Mouse (Mus musculus) 416B (cell line): ENCODE results near the gene Mpg.
A peak's percentile ranks its signal among the peaks of the same experiment; 100 is the strongest.

Experiments
- DNase-seq: peaks from one replicate; pipeline ENCODE4 v3.0.0; 2011; ENCODE audit warnings: low read depth

Mpg gene

DNA sequence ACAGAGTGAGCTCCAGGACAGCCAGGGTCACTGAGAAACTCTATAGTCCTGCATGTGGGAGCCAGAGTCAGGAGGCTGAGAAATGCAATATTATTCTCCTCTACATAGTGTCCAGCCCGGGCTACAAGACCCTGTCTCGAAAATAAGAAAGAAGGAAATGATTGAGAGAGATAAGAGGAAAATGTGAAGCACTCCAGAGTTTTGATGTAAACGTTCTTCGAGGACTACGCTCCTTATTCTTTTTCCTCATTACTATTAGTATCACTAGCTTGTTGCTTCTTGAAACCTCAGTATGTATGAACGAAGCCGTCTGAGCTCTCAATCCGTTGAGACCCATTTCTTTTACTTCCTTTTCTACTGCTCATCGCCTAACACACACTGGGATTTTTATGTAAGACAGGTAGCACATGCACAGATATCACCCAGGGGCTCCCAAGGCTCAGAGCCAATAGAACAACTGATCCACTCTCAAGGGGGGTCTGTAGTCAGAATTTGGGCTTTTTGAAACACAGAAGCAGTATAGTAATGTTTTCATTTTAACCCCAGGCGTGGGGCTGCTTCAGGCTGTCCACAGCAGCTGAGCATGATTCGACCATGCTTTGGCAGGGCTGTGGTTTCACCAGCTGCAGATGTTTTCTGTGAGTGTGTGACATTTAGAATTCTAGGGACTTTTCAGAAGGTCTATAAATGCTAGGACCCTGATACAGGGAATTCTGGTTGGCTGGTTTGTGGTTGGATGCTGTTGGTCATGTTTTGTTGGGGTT, 24.2 kb upstream of the Mpg start:
- no peak for DNase-seq

DNA sequence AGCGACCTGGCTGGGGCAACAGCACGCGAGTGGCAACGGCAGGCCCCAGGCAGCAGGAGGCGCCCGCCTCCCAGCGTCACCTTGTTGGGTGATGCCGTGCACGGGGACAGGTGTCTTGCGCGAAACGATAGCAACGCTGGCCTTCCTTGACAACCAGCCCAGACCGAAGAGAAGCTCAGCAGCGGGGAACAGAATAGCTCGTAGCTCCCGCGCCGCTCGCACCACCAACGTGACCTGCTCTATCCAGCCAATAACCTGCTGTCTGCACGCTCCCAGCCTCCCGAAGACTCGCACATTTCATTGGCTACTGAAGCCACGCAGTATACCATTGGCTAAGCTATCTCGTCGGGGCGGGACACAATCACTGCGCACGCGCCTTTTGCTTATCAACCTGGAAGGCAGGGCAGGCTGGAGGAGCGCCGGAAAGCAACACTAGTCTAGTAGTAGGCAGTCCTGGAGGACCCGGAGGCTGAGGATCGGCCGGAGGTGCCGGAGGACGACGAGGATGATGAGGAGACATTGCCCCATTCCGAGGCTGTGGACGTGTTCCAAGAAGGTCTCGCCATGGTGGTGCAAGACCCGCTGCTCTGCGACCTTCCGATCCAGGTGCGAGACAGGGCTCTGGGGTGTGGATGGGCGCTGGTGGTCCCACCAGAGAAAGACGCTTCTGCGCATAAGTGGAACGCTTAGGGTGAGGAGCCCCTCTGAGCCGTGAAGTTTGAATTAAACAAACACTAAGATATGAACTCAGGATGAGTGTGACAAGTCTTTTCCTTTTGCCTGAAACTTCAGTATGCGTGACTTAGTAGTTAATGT, 21.0 kb upstream of the Mpg start, which contains the start of gene Snrnp25:
Gene Snrnp25 (plus strand): TSS at position 358 of the 816 bp plus-strand sequence.
- DNase-seq = peak; percentile 98

DNA sequence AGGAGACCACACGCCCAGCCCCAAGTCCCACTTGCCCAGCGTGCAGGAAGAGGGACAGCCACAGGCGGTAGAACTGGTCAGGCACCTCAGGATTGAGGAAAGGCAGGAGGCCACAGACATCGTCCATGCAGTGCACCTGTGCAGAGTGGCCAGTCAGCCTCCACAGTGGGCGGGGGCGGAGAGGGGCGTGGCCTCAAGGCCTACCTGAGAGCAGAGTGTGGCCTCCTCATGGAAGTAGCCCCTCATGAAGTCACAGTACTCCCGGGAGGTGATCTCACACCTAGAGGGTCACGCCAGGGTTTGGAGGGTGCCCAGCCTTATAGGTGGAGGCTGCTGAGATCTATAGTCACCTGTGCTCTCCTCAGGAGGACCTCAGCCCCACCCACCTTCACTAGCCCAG, 15.7 kb upstream of the Mpg start:
- no peak for DNase-seq

DNA sequence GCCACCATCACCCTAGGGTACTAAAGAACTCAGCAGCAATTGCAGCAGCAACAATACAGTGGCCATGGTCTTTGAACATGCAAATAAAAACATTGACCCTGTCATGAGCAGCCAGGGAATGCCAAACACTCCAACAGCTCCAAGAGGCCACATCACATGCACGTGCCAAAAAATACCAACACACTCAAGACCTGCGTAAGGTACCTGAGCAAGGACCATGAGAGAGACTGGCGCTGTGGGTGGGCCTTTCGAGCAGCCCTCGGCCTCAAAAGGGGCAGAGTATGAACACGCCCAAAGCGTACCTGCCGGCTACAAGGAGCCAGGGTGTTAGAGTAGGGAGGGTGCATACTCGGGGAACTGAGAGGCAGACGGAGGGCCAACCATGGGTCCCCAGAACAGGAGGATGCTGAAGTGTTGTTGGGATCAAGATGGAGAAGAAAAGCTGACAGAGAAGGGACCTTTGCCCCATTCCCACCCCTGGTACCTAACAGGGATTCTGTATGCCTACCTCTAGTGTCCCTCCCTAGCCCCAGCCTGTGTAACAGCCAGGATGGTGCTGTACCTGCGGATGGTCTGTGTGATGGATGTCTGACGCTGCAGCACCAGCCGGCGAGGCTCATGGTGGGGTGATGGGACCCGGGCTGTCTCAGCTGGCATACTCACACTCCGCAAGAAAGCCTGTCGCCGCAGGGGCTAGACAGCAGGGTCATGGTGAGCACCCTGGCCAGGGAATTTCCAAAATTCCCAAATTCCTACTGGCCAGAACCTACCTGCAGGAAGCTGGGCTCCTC, 10.7 kb upstream of the Mpg start:
- no peak for DNase-seq

DNA sequence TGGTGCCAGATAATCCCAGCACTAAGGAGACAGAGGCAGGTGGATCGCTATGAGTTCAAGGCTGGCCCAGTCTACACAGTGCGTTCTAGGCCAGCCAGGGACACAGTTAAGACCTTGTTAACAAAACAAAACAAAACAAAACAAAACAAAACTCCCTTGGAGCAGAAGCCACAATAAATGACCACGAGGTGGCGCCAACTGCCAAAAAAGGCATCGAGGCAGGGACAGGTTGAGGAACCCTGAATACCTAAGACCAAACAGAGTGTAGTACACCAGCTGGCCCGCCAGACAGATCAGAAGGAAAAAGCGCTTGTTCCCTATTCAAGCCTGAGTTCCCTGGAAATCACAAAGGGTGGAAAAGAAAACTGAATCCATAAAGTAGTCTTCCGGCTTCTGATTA, 9.5 kb upstream of the Mpg start:
- peak; percentile 75 for DNase-seq

DNA sequence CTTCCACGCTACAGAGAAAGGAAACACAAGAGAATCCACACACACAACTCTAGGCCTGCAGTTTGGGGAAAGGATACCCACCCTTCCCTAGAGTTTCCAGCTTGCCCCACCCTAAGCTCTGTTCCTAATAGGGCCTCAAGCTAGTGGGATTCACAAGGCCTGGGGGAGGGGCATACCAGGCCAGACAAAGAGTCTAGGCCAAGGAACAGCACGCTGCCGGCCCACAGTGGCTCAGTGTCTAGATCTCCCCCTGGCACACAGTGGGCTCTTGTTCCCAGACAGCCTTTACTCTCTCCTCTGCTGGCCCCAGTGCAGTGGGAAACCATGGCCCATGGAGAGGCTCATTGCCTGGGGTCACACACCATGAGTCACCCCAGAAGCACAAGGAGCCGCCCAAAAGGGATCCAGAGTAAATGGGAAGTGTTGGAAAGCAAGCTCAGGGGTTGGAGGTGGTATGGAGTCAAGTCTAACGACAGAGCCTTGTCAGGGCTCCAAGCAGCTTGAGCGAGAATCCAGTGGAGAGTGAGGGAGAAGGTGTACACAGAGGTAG, 7.7 kb upstream of the Mpg start:
- no peak for DNase-seq

DNA sequence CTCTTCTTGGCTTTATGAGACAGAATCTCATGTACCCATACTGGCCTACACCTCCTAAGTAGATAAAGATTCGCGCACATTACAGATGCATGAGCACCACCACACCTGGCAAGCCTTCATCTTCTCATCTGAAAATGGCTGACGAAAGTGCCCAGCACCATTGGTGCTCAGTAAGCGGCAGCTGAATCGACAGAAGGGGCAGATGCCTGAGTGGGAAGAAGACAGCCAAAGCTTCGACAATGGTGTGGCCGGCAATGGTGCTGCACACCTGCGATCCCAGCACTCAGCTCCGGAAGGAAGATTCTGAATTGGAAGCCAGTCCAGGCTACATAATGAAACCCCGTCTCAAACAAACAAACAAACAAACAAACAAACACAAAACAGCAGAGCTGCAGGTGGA, 7.0 kb upstream of the Mpg start:
- no peak for DNase-seq

DNA sequence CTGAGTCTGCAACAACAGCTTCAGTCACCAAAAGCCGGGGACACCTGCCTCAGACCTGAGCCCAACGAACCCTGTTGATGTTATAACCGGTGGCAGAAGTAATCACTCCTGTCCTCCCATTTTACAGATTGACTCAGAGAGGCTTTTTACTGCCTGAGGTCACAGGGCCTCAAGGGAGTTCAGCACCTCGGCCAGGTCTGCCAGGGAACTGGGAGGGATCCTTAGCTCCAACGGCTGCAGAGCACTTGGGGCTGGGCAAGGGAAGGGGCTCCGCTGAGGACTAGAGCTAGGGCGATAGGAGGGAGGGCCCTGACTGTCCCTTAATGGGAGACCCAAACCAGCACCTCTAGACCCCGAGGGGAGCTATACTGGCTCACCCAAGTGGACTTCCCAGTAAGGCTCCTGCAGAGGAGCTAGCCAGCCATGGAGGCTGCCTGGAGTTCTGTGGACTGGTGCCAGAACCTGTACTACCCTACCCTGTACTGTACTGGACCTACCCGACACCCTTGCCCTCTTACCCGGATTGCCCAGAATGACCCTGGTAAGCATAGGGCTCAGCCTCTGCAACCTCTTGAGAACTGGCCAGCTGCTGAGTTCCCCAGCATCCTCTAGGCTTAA, 5.6 kb upstream of the Mpg start:
- no peak for DNase-seq

DNA sequence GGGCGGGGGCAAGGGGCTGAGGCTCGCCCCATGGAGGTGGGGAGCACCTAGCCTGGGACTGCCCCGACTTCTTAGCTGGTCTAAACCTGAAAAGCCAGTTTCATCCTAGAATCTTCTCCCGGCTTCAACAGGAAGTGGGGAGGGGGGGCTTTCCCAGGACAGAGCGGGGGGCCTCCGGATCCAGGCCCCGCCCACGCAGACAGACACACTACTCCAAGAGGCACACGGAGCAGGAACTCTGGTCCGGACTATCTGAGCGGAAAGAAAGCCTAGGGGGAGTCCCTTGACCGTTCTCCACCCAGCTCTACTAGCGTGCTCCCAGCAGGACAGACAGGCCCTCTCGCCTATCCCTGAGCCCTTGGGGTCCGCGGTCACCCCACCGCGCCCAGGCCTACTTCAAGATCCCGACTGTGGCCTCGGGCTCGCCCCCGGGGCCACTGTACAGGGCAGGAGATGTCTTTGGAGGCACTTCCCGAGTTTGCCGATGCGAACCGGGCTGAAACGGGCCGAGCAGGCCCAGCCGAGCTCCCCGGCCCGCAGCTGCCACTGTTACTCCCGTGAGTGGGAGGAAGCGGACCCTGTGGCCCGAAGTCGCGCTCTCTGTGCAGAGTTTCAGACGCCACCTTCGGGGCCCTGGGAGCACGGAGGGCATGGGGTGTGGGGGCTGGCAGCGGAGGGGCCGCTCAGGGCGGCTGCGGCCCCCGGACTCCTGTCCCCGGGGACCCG, 4.9 kb upstream of the Mpg start:
- no peak for DNase-seq

DNA sequence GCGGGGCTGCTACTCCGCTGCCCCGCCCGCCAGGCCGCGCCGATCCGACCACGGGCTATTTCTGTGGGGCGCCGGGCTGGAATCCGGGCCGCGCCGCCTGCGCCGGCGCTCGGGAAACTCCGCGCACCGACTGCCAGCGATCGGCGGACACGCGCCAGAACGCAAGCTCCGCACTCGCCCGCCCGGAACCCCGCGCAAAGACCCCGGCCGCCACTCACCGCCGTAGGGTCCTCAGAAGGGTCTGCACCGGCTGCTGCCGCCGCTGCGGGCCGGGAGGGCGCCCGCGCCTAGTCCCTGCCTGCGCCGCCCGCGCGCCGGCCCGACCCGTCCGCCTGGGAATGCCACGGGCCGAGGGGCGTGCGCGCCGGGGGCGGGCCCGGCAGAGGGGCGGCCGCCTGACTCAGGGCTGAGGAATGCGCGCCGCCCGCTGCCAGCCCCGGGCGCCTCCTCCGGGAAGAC, 4.3 kb upstream of the Mpg start, which contains the start of gene Rhbdf1:
Gene Rhbdf1 (minus strand): TSS at position 350 of the 459 bp plus-strand sequence.
- no peak for DNase-seq

DNA sequence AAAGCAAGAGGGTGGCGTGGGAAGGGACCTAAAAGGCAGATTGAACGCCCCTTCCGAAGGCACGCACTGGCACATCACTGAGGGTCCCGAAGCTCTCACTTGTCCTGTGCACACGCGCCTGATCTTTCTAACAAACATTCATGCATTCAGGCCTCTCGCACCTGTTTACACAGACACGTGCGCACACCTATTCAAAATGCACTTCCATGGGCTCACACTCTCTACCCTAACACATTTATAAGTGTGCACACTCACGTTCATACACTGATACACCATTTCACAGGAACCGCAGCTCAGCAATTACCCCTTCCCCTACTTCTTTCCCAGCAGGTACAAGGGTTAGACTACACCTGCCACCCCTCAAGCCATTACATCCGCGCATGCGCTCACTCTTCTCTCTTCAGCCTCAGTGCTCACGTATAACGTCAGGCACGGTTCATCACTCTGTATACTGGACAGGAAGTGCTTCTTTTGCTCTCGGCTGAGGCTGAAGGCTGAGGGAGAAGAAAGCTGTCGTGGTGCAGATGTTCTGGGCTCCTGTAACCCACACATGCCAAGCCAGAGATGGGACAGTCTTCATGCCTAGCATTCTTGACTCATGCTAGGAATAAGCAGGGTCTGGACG, 3.6 kb upstream of the Mpg start:
- DNase-seq = no peak

DNA sequence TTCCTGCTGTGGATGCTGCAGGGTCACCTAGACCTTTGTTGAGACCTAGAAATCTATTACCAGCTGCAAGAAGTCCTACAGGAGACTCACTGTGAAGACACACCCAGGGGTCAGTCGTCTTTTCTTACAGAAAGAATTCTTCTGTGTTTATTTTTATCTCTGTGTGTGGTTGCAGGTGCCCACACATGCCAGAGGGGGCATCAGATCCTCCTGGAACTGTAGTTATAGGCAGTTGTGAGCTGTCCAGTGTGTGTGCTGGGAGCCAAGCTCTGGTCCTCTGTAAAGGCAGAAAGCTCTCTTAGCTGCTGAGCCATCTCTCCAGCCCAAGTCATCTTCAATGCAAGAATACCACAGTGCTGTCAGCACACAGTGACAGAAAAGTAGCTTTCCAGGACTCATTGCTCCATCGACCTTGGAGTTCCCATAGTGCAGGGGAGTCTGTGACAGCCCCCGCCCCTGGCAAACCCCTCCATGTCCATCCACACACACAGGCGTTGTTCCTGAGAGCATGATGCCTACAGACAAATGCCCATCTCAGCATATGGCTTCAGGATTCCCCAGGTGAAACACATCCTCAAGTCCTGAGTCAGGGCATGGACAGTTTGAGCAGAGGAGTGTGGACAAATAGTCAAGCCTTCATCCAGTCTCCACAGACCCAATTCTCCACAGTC, 2.9 kb upstream of the Mpg start:
- no peak for DNase-seq

DNA sequence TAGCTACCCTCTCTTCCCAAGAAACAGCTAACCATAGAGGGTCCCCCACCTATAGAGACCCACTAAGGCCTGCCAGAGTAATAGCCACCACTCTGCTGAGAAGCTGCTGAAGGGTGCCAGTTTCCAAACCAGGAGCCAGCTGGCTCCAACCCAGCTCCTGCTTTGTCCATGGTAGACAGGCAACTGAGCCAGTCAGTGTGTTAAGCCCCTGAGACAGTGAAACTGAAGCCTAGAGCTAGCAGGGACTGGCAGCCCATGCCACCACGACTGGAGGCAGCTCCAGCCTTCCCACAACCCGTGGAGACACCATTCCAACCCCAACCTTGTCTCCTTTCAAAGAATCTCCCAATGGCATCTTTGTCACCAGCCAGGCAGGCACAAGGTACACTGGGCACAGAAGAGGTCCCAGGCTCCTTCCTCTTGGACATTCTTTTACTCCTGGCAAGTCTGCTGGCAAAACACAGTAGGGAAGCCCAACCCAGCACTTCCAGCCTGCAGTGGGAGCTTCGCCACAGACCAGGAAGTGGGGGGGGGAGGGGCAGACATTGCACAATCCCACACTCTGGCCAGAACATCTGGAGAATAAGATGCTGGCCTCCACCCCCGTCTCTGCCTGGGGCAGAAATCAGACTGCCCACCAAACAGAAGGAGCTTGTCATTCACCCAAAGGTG, 1.7 kb upstream of the Mpg start:
- DNase-seq = peak; percentile 82

DNA sequence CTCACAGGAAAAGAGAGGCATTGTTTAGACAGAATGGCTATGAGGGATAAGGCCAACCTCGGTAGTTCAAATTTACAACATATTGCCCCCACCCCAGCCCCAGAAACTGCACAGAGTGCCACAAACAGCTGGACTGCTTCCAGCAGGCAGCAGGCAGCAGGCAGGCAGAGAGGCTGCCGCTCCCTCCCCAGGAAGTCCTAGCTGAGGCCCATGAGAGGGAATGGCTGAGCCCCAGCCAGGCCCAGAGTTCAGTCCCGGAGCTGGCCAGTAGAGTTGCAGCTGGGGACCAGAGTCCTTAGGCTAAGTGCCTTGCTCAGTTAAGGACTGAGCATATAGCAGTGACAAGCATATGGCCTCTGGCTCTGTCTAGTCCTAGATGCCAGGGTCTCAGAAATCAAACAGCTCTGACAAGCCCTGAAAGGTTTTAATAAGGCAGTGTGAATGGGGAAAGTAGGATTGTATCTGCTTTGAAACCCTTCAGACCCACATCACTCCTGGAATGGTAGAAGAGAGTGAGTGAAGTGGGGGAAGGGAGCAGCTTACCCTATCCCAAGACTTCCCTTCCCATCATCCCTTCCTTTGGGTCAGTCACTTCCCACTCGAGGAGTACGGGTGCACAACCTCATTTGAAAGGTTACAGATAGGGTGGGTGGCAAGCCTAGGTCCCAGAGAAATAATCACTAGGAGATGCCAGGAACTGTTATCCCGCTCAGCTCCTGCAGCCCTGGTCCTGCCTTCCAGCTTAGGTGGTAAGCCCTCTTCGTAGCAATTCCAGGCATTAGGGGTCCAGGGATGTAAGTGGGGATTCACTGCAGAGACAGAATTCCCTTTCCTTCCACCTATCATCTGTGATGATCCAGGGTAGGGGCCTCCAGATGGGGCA, 842 bp upstream of the Mpg start:
- DNase-seq = peak; percentile 71

DNA sequence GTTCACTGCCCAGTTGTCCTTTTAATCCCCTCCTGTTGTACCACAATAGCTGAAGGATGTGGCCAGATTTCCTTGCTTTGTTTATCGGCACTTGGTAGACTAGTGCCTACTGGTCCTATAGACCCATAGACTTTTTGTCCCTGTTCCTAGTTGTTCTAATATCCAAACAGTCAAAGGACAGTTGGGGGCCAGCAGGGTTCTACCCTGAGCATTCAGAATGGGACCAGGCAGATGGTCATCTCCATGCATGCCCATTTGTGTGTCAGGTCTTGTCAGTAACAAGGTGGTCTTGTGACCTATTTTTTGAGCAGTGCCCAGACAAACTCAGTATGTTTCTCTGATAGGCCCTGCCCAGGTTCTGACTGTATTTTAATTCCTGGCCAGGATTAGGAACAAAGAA, 736 bp downstream of the Mpg start:
- DNase-seq = no peak

DNA sequence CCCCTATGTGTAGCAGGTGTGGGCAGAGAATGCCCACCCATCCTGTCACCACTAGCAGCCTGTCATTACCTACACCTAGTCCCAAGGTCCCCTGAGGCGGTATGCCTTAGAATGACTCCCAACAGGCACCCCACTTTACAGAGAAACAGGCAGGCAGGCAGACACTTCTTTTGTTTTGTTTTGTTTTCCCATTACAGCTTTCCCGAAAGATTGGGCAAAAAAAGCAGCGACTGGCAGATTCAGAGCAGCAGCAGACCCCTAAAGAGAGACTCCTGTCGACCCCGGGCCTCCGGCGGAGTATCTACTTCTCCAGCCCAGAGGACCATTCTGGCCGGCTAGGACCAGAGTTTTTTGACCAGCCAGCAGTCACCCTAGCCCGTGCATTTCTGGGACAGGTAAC, 1.2 kb downstream of the Mpg start:
- no peak for DNase-seq

DNA sequence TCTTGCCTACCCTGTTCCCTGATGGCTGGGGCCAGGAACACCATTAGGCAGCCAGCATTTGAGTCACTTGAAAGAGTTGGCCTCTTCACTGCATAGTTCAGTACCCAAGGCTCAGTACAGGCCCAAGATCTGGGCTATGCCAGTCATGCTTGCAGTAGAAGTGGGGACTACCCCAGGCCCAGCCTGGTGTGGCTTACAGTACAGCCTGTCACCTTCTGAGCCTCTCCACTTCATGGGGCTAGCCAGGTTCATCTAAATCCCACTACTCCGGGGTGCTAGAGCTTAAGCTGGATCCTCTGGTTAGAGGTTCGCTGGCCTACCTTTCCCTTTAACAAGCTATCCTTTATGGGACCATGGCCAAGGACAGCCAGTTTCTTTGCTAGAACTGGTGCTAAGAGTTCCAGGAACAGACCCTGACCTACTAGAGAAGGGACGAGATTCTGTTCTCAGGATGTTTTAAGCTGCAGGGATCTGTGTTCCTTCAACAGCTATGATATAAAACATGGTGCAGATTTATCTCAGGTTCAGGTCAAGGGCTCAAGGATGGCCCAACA, 2.1 kb downstream of the Mpg start:
- no peak for DNase-seq

DNA sequence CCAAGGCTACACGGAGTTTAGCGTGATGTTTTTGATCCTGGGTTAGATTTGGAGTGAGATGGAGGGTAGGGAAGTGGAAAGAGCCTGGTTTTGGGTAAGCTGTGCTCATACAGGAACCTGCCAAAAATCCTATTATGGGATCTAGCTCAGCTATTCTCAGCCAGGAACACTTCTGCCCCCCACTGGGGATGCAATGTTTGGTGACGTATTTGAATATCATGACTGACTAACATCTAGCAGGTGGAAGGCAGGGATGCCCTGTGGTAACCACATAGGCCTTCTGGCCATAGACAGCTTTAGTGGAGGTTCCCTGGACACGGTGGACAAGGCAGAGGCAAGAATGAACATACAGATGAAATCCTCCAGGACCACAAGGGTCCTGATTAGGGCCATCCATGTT, 3.9 kb downstream of the Mpg start:
- DNase-seq = no peak
